Mouse (Mus musculus) E14TG2a.4 (cell line): ENCODE measurements around the gene Denr.

Experiments used
- H3K27me3 ChIP-seq: 2 replicates; pipeline ENCODE4 v1.6.1; 2014; ENCODE audit warnings: low read length, control low read depth; ENCODE audit not compliant: insufficient read depth
- H3K36me3 ChIP-seq: 2 replicates; pipeline ENCODE4 v1.6.1; 2014; ENCODE audit warnings: low read length, control low read depth; ENCODE audit not compliant: insufficient read depth
- H3K4me1 ChIP-seq: replicated peaks from 2 replicates; pipeline ENCODE4 v1.6.1; 2014; ENCODE audit warnings: low read depth, low read length, control low read depth
- H3K4me3 ChIP-seq: replicated peaks from 2 replicates; pipeline ENCODE4 v1.5.1; 2014; ENCODE audit warnings: mild to moderate bottlenecking, low read length
- H3K9me3 ChIP-seq: 2 replicates; pipeline ENCODE4 v1.6.1; 2014; ENCODE audit warnings: low read length, control low read depth
- CTCF ChIP-seq: conservative IDR thresholded peaks from 2 replicates; pipeline ENCODE4 v1.5.1; 2014; ENCODE audit warnings: low read length
- NANOG ChIP-seq: IDR thresholded peaks from 2 replicates; pipeline ENCODE4 v1.6.1; 2014; ENCODE audit warnings: borderline replicate concordance, low read length, mixed read lengths
- POU5F1 ChIP-seq: IDR thresholded peaks from 2 replicates; pipeline ENCODE4 v1.6.1; 2014; ENCODE audit warnings: low read length, borderline replicate concordance

Denr gene

DNA sequence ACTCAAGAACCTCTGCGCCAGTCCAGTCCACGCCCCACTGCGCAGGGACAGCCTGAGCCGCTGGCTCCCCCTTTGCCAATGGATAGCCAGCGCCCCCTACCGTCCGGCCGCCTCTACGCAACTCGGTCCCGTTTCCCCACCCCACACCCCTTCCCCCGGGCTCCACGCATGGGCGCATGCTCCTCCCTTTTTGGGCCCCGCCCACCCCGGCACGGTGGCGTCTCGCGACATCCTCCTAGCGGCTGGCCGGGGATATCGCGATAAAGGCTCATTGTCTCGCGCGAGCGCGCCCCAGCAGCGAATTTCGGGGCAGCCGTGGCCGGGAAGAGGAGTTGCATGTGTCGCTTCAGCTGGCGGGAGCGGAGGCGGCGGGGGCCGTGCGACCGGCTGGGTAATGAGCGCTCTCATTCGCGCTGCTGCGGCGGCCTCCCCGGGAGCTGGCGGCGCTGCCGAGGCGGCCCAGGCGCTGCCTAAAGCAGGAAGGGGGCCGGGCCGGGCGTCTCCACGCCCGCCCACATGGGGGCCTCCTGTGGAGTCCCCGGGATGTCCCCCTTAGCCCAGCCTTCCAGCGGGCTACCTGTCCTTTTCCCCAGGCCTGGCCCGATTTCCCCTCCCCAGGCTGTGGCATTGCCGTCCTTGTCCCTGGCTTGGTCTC lies at the start of gene Denr:
Denr (plus strand) TSS at position 200 of the 655 bp plus-strand sequence.
- no peaks in the 10 kb centered on the region for H3K27me3 ChIP-seq
- H3K4me3 ChIP-seq = peak within 1 kb of the TSS; percentile 99
- no peak for TF ChIP-seq NANOG
- peak; percentile 65 for TF ChIP-seq CTCF
- peaks cover 50% of the 10 kb centered on the region for H3K4me1 ChIP-seq
- peaks cover 40% of the 10 kb centered on the region for H3K36me3 ChIP-seq
- no peaks in the 10 kb centered on the region for H3K9me3 ChIP-seq

DNA sequence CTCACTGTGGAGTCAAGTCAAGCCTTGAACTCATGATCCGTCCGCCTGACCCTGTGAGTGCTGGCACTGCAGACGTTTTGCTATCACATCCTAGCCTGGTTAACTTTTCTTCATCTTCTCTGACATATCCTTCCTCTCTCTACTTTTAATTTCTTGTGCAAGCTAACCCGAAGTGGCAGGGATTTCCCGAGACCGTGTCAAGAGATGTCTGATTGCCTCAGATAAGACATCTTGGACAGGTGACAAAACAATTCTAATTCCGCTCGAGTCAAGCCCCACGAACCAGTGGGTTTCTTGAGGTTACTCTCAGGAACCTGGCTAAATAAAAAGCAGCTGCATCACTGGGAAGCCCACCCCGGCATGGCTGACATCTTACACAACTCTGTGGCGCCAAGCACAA lies 48.2 kb upstream of the Denr start:
- Histone ChIP-seq H3K27me3 (no peaks in the 10 kb centered on the region), H3K9me3 (peaks cover 3% of the 10 kb centered on the region; the same call in 1 of the 2 replicates), H3K36me3 (no peaks in the 10 kb centered on the region), H3K4me3 (no peak overlapping the region), H3K4me1 (no peaks in the 10 kb centered on the region)
- TF ChIP-seq CTCF = no peak
- TF ChIP-seq POU5F1 = no peak
- TF ChIP-seq NANOG = no peak

DNA sequence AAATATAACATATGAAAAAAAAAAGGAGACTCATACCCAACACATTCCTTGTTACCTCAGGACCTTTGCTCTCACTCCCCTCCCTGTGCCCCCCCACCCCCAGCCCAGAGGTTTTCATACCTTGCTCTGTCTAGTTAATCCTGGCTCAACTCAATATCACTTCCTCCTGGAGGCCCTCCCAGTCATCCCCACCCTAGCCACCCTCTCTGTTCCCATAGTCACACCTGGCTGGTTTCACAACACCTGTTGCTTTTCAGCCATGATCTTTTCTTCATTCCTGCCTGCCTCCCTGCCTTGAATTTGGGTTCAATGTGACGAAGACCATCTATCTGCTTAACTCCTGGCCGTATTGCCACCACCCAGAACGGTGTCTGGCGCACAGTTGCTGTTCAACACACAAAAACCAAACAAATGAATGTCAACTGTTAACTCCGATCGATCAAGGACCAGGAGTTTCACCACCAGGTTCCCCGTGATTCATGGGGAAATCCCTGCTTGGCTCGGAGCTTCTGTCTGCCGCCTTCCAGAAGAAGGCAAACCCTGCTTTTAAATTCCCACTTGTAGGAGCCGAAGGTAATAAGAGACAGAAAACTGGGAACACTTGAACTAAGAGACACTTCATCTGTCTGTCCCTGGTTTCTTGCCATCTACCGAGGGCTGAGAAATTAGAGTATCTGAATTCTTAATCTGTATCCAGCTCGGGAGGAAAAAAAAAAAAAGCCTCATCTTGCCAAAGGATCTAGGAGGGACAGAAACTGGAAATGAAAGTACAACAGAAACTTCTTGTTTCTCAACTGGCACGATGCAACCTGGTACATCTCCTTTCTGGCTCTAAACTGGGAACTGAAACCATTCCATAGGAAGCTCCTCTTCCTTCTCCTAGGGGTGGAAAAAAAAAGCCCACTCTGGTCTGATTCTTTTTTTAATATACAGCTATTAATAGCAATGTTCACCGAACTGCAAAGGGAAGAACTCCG lies 44.3 kb upstream of the Denr start:
- no peaks in the 10 kb centered on the region for H3K27me3 ChIP-seq
- TF ChIP-seq POU5F1 = no peak
- no peak for TF ChIP-seq NANOG
- TF ChIP-seq CTCF = no peak
- no peaks in the 10 kb centered on the region for H3K4me1 ChIP-seq
- H3K36me3 ChIP-seq = no peaks in the 10 kb centered on the region
- H3K4me3 ChIP-seq = no peak overlapping the region
- H3K9me3 ChIP-seq = no peaks in the 10 kb centered on the region

DNA sequence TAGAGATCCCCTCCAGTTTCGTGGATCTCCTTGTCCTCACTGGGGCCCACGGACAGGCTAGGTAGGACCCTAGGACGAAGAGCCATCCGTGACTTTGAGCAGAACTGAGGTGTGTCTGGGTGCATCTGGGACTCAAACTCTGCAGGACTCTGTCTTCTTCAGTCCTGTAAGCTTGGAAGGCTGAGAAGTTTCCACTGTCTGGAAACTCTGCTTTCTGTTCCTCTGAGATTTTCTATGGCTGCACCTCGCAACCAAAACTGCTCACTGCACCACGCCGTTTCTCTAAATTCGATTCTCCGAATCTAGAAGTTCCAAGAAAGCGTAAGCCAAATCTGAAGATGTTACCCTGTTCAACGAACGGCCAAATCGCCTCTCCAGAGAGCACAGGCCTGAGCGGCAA lies 43.0 kb upstream of the Denr start:
- Histone ChIP-seq H3K4me3 (no peak overlapping the region), H3K9me3 (no peaks in the 10 kb centered on the region), H3K27me3 (no peaks in the 10 kb centered on the region), H3K36me3 (no peaks in the 10 kb centered on the region), H3K4me1 (no peaks in the 10 kb centered on the region)
- no peak for TF ChIP-seq CTCF
- TF ChIP-seq POU5F1 = no peak
- no peak for TF ChIP-seq NANOG

DNA sequence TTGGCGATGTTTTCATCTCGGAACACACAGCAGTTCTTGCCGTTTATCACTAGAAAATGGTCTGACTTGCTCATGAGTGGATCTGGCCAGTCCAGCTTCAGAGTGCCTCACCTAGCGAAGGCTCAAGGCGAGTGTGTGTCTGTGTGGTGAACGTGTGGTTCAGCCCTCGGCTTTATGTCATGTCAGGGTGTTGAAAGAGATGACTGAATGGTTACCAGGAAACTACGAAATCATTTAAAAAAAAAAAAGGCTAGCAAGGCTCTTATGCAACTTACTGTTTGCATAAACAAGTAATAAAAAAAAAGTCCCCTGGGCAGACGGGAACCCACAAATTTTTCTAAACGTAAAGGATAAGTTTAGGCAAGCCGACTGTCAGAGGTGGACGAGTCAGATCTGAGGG lies 41.6 kb upstream of the Denr start, which contains the start of gene Hcar2:
Hcar2 (minus strand) TSS at position 135 of the 400 bp plus-strand sequence.
- Histone ChIP-seq H3K27me3 (no peaks in the 10 kb centered on the region), H3K4me1 (no peaks in the 10 kb centered on the region), H3K9me3 (no peaks in the 10 kb centered on the region), H3K36me3 (no peaks in the 10 kb centered on the region), H3K4me3 (no peak within 1 kb of the TSS)
- TF ChIP-seq POU5F1 (no peak), CTCF (no peak), NANOG (no peak)

DNA sequence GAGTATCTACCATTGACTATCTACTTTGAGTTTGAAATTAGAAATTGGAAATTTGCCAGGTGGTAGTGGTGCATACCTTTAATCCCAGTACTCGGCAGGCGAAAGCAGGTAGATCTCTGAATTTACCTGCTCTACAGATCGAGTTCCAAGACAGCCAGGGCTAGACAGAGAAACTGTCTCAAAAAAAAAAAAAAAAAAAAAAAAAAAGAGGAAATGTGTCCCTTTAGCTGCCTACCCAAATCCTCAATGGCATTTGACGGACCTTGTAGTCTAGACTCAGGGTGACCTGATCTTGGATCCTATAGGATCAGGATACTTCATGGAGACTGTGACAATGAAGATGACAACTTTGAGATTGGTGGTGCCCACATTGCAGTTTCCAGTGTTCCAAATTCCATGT lies 40.5 kb upstream of the Denr start:
- Histone ChIP-seq H3K9me3 (no peaks in the 10 kb centered on the region), H3K27me3 (no peaks in the 10 kb centered on the region), H3K4me1 (no peaks in the 10 kb centered on the region), H3K4me3 (no peak overlapping the region), H3K36me3 (no peaks in the 10 kb centered on the region)
- no peak for TF ChIP-seq NANOG
- no peak for TF ChIP-seq POU5F1
- no peak for TF ChIP-seq CTCF

DNA sequence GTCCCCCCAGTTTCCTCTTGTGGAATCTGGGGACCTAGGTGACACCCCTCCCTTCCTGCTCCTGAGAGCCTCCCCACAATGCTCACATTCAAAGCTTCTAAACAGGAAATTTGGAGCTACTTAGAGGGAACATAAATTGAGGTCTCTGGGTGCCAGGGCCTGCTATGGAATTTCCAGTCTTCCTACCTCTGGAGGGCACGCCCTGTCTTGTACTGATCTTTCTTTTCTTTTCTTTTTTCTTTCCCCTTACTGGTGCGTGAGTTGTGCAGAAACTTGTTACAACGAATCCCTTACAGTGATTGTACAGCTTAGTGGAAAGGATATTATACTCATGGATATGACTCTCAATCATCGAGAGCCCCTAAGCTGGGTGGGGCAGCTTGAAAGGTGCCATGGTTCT lies 37.4 kb upstream of the Denr start:
- no peaks in the 10 kb centered on the region for H3K9me3 ChIP-seq
- TF ChIP-seq NANOG (no peak), POU5F1 (no peak), CTCF (no peak)

DNA sequence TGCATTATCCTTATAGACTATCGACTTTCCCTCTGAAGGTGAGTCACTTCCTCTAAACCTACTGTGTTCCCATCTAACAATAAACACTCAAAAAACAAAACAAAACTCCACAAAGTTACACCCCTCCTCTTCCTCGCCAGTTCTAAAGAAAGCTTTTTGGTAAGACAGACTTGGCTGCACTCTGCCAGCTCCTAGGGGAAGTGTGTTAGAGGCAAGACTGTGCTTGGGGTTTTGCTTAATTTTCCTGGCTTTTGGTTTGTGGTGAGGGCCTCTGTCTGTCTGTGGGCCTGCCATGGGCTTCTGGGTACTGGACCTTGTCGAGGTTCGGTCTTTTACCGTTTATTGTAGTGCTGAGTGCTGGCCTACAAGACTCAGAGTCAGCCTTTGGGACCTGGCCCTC lies 32.8 kb upstream of the Denr start:
- Histone ChIP-seq H3K9me3 (no peaks in the 10 kb centered on the region), H3K36me3 (no peaks in the 10 kb centered on the region)
- no peak for TF ChIP-seq CTCF
- TF ChIP-seq NANOG = no peak
- no peak for TF ChIP-seq POU5F1

More for the DNA sequence above, 37.4 kb upstream of the Denr start:
- H3K4me1 ChIP-seq = no peaks in the 10 kb centered on the region
- H3K4me3 ChIP-seq = no peak overlapping the region
- H3K36me3 ChIP-seq = no peaks in the 10 kb centered on the region
- H3K27me3 ChIP-seq = no peaks in the 10 kb centered on the region

More for the DNA sequence above, 32.8 kb upstream of the Denr start:
- Histone ChIP-seq H3K4me1 (peaks cover 4% of the 10 kb centered on the region), H3K27me3 (peaks cover 20% of the 10 kb centered on the region), H3K4me3 (no peak overlapping the region)
